7 mouse cellular contexts compared by ENCODE assay signal in the genomic region with DNA sequence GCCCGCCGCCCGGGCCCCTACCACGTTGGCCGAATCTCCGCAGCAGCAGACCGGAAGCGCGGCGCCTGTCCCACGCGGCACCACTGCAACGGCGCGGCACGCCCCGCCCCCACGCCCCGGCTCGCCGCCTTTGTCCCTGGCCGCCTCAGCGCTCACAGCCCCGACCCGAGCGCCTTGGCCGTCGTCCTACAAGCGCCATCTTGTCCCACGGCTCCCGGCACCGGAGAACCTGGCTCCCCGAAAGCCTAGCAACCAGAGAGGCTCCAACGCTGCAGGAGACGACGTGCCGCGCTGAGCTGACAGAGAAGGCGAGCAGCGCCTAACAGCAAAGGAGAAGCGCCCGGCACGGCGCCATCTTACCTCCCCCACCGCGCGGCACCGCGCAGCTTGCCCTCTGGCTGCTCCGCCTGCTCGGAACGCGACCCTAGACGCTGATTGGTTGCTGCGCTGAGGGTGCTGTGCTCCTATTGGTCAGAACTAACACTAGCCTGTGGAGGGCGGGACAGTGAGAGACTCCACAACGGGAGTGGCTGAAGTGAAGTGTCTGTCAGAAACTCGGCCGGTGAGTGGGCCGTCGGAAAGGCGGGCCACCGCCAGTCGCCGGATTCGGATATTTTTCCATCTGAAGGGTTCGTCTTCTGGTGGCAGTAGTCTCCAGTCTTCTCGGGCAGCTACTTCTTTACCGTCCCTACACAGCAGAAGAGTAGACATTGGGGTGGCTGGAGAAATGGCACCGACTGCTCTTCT. TPM values are rescaled to one million over a fixed set of nuclear protein-coding genes. Genes with fewer than 3 reads are reported as not detected.
DNase-seq lines count a peak whose midpoint lies in the region; ATAC-seq lines count a peak whose summit lies in the region.

A gene (minus strand): TSS at position 384 of the 747 bp plus-strand sequence.

- peak within 1 kb of the TSS; percentile 87 for H3K4me3 ChIP-seq in embryonic facial prominence, embryonic 12.5 days
- H3K4me3 ChIP-seq in limb, embryonic 11.5 days (ENCODE audit: low read depth, low read length) = peak within 1 kb of the TSS; percentile 82
- peak within 1 kb of the TSS; percentile 80 for H3K4me3 ChIP-seq in midbrain, embryonic 14.5 days (replicated peaks; ENCODE audit: low read depth, low read length)

- peak within 1 kb of the TSS; percentile 90 for H3K4me2 ChIP-seq in embryonic facial prominence, embryonic 12.5 days (replicated peaks)
- H3K4me2 ChIP-seq in limb, embryonic 11.5 days (ENCODE audit: low read depth, severe bottlenecking) = peak within 1 kb of the TSS; percentile 84
- H3K4me2 ChIP-seq in midbrain, embryonic 14.5 days (ENCODE audit: low read length) = peak within 1 kb of the TSS; percentile 90

- peak; percentile 95 for DNase-seq in adrenal gland, postnatal 25 days
- peak; percentile 100 for DNase-seq in heart, adult 11 months
- peak; percentile 97 for DNase-seq in kidney, adult 18-20 months
- peak; percentile 98 for DNase-seq in limb, embryonic 11.5 days (ENCODE audit: low spot score)
- peak; percentile 98 for DNase-seq in midbrain, embryonic 14.5 days
- DNase-seq in spleen, adult 18-20 months = peak; percentile 90 to 97

- no peaks in the 10 kb centered on the region for H3K27me3 ChIP-seq in embryonic facial prominence, embryonic 12.5 days
- H3K27me3 ChIP-seq in limb, embryonic 11.5 days (ENCODE audit: control insufficient read depth, insufficient read depth, low read length) = no peaks in the 10 kb centered on the region
- H3K27me3 ChIP-seq in midbrain, embryonic 14.5 days (ENCODE audit: control insufficient read depth, insufficient read depth, low read length) = no peaks in the 10 kb centered on the region

- ATAC-seq in embryonic facial prominence, embryonic 12.5 days (ENCODE audit: insufficient number of reproducible peaks, insufficient read depth, low FRiP score, low TSS enrichment) = peak; percentile 100
- ATAC-seq in limb, embryonic 11.5 days (ENCODE audit: insufficient number of reproducible peaks, low FRiP score, low TSS enrichment, low read depth) = peak; percentile 100
- ATAC-seq in midbrain, embryonic 14.5 days (ENCODE audit: low FRiP score, low TSS enrichment) = peak; percentile 100

- H3K9me3 ChIP-seq in embryonic facial prominence, embryonic 12.5 days = no peaks in the 10 kb centered on the region
- H3K9me3 ChIP-seq in limb, embryonic 11.5 days (ENCODE audit: control insufficient read depth, low read length) = no peaks in the 10 kb centered on the region
- H3K9me3 ChIP-seq in midbrain, embryonic 14.5 days (ENCODE audit: control insufficient read depth, low read length) = no peaks in the 10 kb centered on the region

- peaks cover 5% of the 10 kb centered on the region; the same call in 1 of the 2 replicates for H3K4me1 ChIP-seq in embryonic facial prominence, embryonic 12.5 days
- peaks cover 2% of the 10 kb centered on the region; the same call in 1 of the 2 replicates for H3K4me1 ChIP-seq in limb, embryonic 11.5 days (ENCODE audit: control insufficient read depth, insufficient read depth, low read length)
- peaks cover 10% of the 10 kb centered on the region for H3K4me1 ChIP-seq in midbrain, embryonic 14.5 days (ENCODE audit: control insufficient read depth, insufficient read depth, low read length)

- H3K36me3 ChIP-seq in embryonic facial prominence, embryonic 12.5 days = peaks cover 32% of the 10 kb centered on the region
- H3K36me3 ChIP-seq in limb, embryonic 11.5 days (ENCODE audit: control insufficient read depth, insufficient read depth, low read length) = peaks cover 14% of the 10 kb centered on the region; the same call in 1 of the 2 replicates
- H3K36me3 ChIP-seq in midbrain, embryonic 14.5 days (ENCODE audit: control insufficient read depth, insufficient read depth, low read length) = peaks cover 35% of the 10 kb centered on the region

- WGBS in embryonic facial prominence, embryonic 12.5 days = 1% methylated on average over 62 of the region's 70 CpGs
- under 1% methylated on average over 68 of the region's 70 CpGs for WGBS in limb, embryonic 11.5 days
- WGBS in midbrain, embryonic 14.5 days = under 1% methylated on average over 69 of the region's 70 CpGs

- H3K9ac ChIP-seq in embryonic facial prominence, embryonic 12.5 days = peak within 1 kb of the TSS; percentile 93
- peak within 1 kb of the TSS; percentile 98 for H3K9ac ChIP-seq in limb, embryonic 11.5 days (ENCODE audit: low read length)
- H3K9ac ChIP-seq in midbrain, embryonic 14.5 days (replicated peaks; ENCODE audit: low read length) = peak within 1 kb of the TSS; percentile 97

- H3K27ac ChIP-seq in embryonic facial prominence, embryonic 12.5 days = peak within 1 kb of the TSS; percentile 99
- peak within 1 kb of the TSS; percentile 96 for H3K27ac ChIP-seq in limb, embryonic 11.5 days (replicated peaks; ENCODE audit: low read depth, low read length)
- peak within 1 kb of the TSS; percentile 99 for H3K27ac ChIP-seq in midbrain, embryonic 14.5 days (replicated peaks; ENCODE audit: low read depth, low read length)

RNA-seq across cellular contexts. Expression of the gene that starts here (rescaled TPM):
- 91.3 and 107 TPM in 2 replicates for total RNA-seq in adrenal gland, postnatal 25 days (2021)
- polyA plus RNA-seq in embryonic facial prominence, embryonic 12.5 days (2016; fragmentation: Nextera tagmentation; extraction: Ambion mirVana) = 175 and 177 TPM in 2 replicates
- polyA plus RNA-seq in limb, embryonic 11.5 days (2014; fragmentation: Nextera tagmentation; extraction: Ambion mirVana) = 152 and 156 TPM in 2 replicates
- polyA plus RNA-seq in midbrain, embryonic 14.5 days (2014; fragmentation: Nextera tagmentation; extraction: Ambion mirVana) = 125 TPM in 2 replicates

Comparison
In these comparisons a context has a peak if more than half of its experiments do, and no peak if none do; other contexts are left out.
1. Peak in every context shown above with its lines: DNase-seq, ATAC-seq, H3K4me3 ChIP-seq and H3K27ac ChIP-seq.